Mouse (Mus musculus) hindbrain, embryonic 13.5 days (tissue): ENCODE results near the gene Inhbc. TPM values are rescaled to one million over a fixed set of nuclear protein-coding genes. Genes with fewer than 3 reads are reported as not detected.

Experiments used
- ATAC-seq: fragments of 200-750 bp; cut with Nextera tagmentation; 2 replicates; pipeline ENCODE4 v1.8.0; 2017; ENCODE audit warnings: moderate TSS enrichment; ENCODE audit not compliant: low FRiP score
- H3K27ac ChIP-seq: fragments of 300-500 bp; sonication (generic); 2 replicates; pipeline ENCODE4 v1.5.1; 2015; ENCODE audit warnings: inconsistent platforms, mild to moderate bottlenecking, moderate library complexity
- H3K27me3 ChIP-seq: fragments of 300-500 bp; sonication (generic); 2 replicates; pipeline ENCODE4 v1.6.1; 2015; ENCODE audit warnings: mild to moderate bottlenecking, inconsistent platforms
- H3K36me3 ChIP-seq: fragments of 300-500 bp; sonication (generic); 2 replicates; pipeline ENCODE4 v1.6.1; 2015; ENCODE audit warnings: mild to moderate bottlenecking, inconsistent platforms
- H3K4me1 ChIP-seq: fragments of 300-500 bp; sonication (generic); replicated peaks from 2 replicates; pipeline ENCODE4 v1.6.1; 2015; ENCODE audit warnings: inconsistent platforms
- H3K4me2 ChIP-seq: fragments of 300-500 bp; sonication (generic); 2 replicates; pipeline ENCODE4 v1.6.1; 2015; ENCODE audit warnings: inconsistent platforms, mild to moderate bottlenecking, moderate library complexity
- H3K4me3 ChIP-seq: fragments of 300-500 bp; sonication (generic); 2 replicates; pipeline ENCODE4 v1.5.1; 2015; ENCODE audit warnings: mild to moderate bottlenecking, inconsistent platforms
- H3K9ac ChIP-seq: fragments of 300-500 bp; sonication (generic); 2 replicates; pipeline ENCODE4 v1.6.1; 2015; ENCODE audit warnings: mild to moderate bottlenecking, inconsistent platforms
- H3K9me3 ChIP-seq: fragments of 300-500 bp; sonication (generic); 2 replicates; pipeline ENCODE4 v1.6.1; 2016; ENCODE audit warnings: inconsistent platforms
- WGBS: fragments of 180-500 bp; shearing (Covaris S2); methylation state at CpG from one replicate; pipeline ENCODE4 v1.1.7; 2015; 5-methylcytosine and 5-hydroxymethylcytosine counted together
- polyA plus RNA-seq: library from polyadenylated mRNA; unstranded; fragments of >200 nt; fragmentation: Nextera tagmentation; extraction: Ambion mirVana; gene quantifications from 2 replicates; pipeline ENCODE4 v1.2.1, GENCODE M21; 2015

Inhbc gene
- polyA plus RNA-seq, 1 experiment from 2014 or later = 0.09 TPM

- Histone ChIP-seq H3K27me3 (no peaks in the 10 kb centered on the region), H3K4me3 (no peak overlapping the region)
Measured at GRCm38 (mm10) chr10:127377700-127378099, 7.5 kb upstream of the Inhbc start.

GRCm38 (mm10) chr10:127371023-127371422 is 792 bp upstream of the Inhbc start:
- H3K4me2 ChIP-seq = no peak overlapping the region
- no peaks in the 10 kb centered on the region for H3K4me1 ChIP-seq
- no peak overlapping the region for H3K9ac ChIP-seq
- H3K27me3 ChIP-seq = no peaks in the 10 kb centered on the region
- no peaks in the 10 kb centered on the region for H3K9me3 ChIP-seq
- WGBS = 63% methylated on average over 2 of the region's 2 CpGs
- no peak for ATAC-seq
- no peak overlapping the region for H3K27ac ChIP-seq
- no peaks in the 10 kb centered on the region for H3K36me3 ChIP-seq
- no peak overlapping the region for H3K4me3 ChIP-seq

More at GRCm38 (mm10) chr10:127377700-127378099, 7.5 kb upstream of the Inhbc start:
- H3K36me3 ChIP-seq = no peaks in the 10 kb centered on the region
- WGBS = 79% methylated on average over 3 of the region's 3 CpGs
- H3K9me3 ChIP-seq = no peaks in the 10 kb centered on the region
- peaks cover 12% of the 10 kb centered on the region for H3K4me1 ChIP-seq
- H3K27ac ChIP-seq = no peak overlapping the region
- H3K4me2 ChIP-seq = no peak overlapping the region
- no peak for ATAC-seq
- no peak overlapping the region for H3K9ac ChIP-seq

GRCm38 (mm10) chr10:127368273-127368672 is 2.0 kb downstream of the Inhbc start:
- 68% methylated on average over 2 of the region's 2 CpGs for WGBS

GRCm38 (mm10) chr10:127367116-127367515 is 3.1 kb downstream of the Inhbc start:
- ATAC-seq = no peak
- Histone ChIP-seq H3K9ac (no peak overlapping the region), H3K4me2 (no peak overlapping the region), H3K9me3 (no peaks in the 10 kb centered on the region), H3K27me3 (no peaks in the 10 kb centered on the region), H3K4me1 (no peaks in the 10 kb centered on the region), H3K36me3 (no peaks in the 10 kb centered on the region), H3K4me3 (no peak overlapping the region), H3K27ac (no peak overlapping the region)
- WGBS = 76% methylated on average over 5 of the region's 5 CpGs

More at GRCm38 (mm10) chr10:127368273-127368672, 2.0 kb downstream of the Inhbc start:
- no peak overlapping the region for H3K4me2 ChIP-seq
- H3K36me3 ChIP-seq = no peaks in the 10 kb centered on the region
- no peak overlapping the region for H3K27ac ChIP-seq
- H3K4me1 ChIP-seq = no peaks in the 10 kb centered on the region
- no peak overlapping the region for H3K9ac ChIP-seq
- no peak overlapping the region for H3K4me3 ChIP-seq
- no peak for ATAC-seq
- H3K27me3 ChIP-seq = no peaks in the 10 kb centered on the region
- H3K9me3 ChIP-seq = no peaks in the 10 kb centered on the region

GRCm38 (mm10) chr10:127360714-127361113 is 9.5 kb downstream of the Inhbc start:
- Histone ChIP-seq H3K27me3 (no peaks in the 10 kb centered on the region), H3K27ac (no peak overlapping the region), H3K4me3 (no peak overlapping the region), H3K9ac (no peak overlapping the region), H3K36me3 (no peaks in the 10 kb centered on the region), H3K4me2 (no peak overlapping the region), H3K4me1 (no peaks in the 10 kb centered on the region), H3K9me3 (no peaks in the 10 kb centered on the region)
- WGBS = 86% methylated on average over 3 of the region's 3 CpGs
- no peak for ATAC-seq

GRCm38 (mm10) chr10:127355336-127355735 is 14.9 kb downstream of the Inhbc start:
- Histone ChIP-seq H3K4me1 (0 out of 2 replicates have a peak, but pooled peaks cover 9% of the 10 kb centered on the region), H3K27me3 (peaks cover 9% of the 10 kb centered on the region), H3K4me2 (no peak overlapping the region), H3K36me3 (no peaks in the 10 kb centered on the region), H3K9me3 (no peaks in the 10 kb centered on the region), H3K27ac (no peak overlapping the region), H3K4me3 (no peak overlapping the region), H3K9ac (no peak overlapping the region)
- 36% methylated on average over 10 of the region's 10 CpGs for WGBS
- ATAC-seq = no peak

- no peaks in the 10 kb centered on the region for H3K36me3 ChIP-seq
- 88% methylated on average over 18 of the region's 18 CpGs for WGBS
- 0 out of 2 replicates have a peak, but pooled peaks cover 9% of the 10 kb centered on the region for H3K4me1 ChIP-seq
- ATAC-seq = no peak
- no peaks in the 10 kb centered on the region for H3K9me3 ChIP-seq
- H3K27me3 ChIP-seq = peaks cover 9% of the 10 kb centered on the region
- no peak within 1 kb of the TSS for H3K9ac ChIP-seq
- H3K4me3 ChIP-seq = no peak within 1 kb of the TSS
- no peak within 1 kb of the TSS for H3K27ac ChIP-seq
- no peak within 1 kb of the TSS for H3K4me2 ChIP-seq
Measured at GRCm38 (mm10) chr10:127353909-127354895, 16.0 kb downstream of the Inhbc start, which contains the start of gene Inhbe. Gene Inhbe (minus strand): TSS chr10:127354411.

GRCm38 (mm10) chr10:127352766-127353165 is 17.5 kb downstream of the Inhbc start:
- H3K4me1 ChIP-seq = 0 out of 2 replicates have a peak, but pooled peaks cover 9% of the 10 kb centered on the region

GRCm38 (mm10) chr10:127352187-127352586 is 18.0 kb downstream of the Inhbc start:
- 0 out of 2 replicates have a peak, but pooled peaks cover 9% of the 10 kb centered on the region for H3K4me1 ChIP-seq
- ATAC-seq = no peak
- no peak overlapping the region for H3K4me2 ChIP-seq
- no peaks in the 10 kb centered on the region for H3K36me3 ChIP-seq
- 86% methylated on average over 9 of the region's 9 CpGs for WGBS
- H3K27ac ChIP-seq = no peak overlapping the region
- no peak overlapping the region for H3K9ac ChIP-seq
- H3K4me3 ChIP-seq = no peak overlapping the region
- no peaks in the 10 kb centered on the region for H3K9me3 ChIP-seq
- peaks cover 9% of the 10 kb centered on the region for H3K27me3 ChIP-seq

More at GRCm38 (mm10) chr10:127352766-127353165, 17.5 kb downstream of the Inhbc start:
- Histone ChIP-seq H3K9me3 (no peaks in the 10 kb centered on the region), H3K36me3 (no peaks in the 10 kb centered on the region), H3K27ac (no peak overlapping the region), H3K9ac (no peak overlapping the region), H3K4me2 (no peak overlapping the region), H3K4me3 (no peak overlapping the region), H3K27me3 (peaks cover 9% of the 10 kb centered on the region)
- ATAC-seq = no peak
- 89% methylated on average over 11 of the region's 11 CpGs for WGBS

GRCm38 (mm10) chr10:127351719-127352118 is 18.5 kb downstream of the Inhbc start:
- peaks cover 9% of the 10 kb centered on the region for H3K27me3 ChIP-seq
- H3K27ac ChIP-seq = no peak overlapping the region
- H3K4me1 ChIP-seq = 0 out of 2 replicates have a peak, but pooled peaks cover 9% of the 10 kb centered on the region
- H3K4me2 ChIP-seq = no peak overlapping the region
- no peaks in the 10 kb centered on the region for H3K9me3 ChIP-seq
- H3K4me3 ChIP-seq = no peak overlapping the region
- no peak for ATAC-seq
- no peaks in the 10 kb centered on the region for H3K36me3 ChIP-seq
- 71% methylated on average over 8 of the region's 8 CpGs for WGBS
- no peak overlapping the region for H3K9ac ChIP-seq

- Histone ChIP-seq H3K27ac (no peak overlapping the region), H3K9me3 (no peaks in the 10 kb centered on the region), H3K4me1 (0 out of 2 replicates have a peak, but pooled peaks cover 9% of the 10 kb centered on the region), H3K27me3 (peaks cover 9% of the 10 kb centered on the region), H3K4me2 (peak overlapping the region; percentile 49; the same call in 1 of the 2 replicates), H3K4me3 (no peak overlapping the region), H3K9ac (no peak overlapping the region), H3K36me3 (no peaks in the 10 kb centered on the region)
- ATAC-seq = no peak
- WGBS = 90% methylated on average over 8 of the region's 8 CpGs
Measured at GRCm38 (mm10) chr10:127351285-127351595, 19.0 kb downstream of the Inhbc start.

- no peaks in the 10 kb centered on the region for H3K9me3 ChIP-seq
- H3K4me1 ChIP-seq = 0 out of 2 replicates have a peak, but pooled peaks cover 9% of the 10 kb centered on the region
- H3K4me2 ChIP-seq = peak overlapping the region; percentile 49
- H3K27me3 ChIP-seq = peaks cover 9% of the 10 kb centered on the region
- H3K4me3 ChIP-seq = peak overlapping the region; percentile 24; the same call in 1 of the 2 replicates
- H3K9ac ChIP-seq = peak overlapping the region; percentile 51; the same call in 1 of the 2 replicates
- 12% methylated on average over 24 of the region's 24 CpGs for WGBS
- H3K36me3 ChIP-seq = no peaks in the 10 kb centered on the region
- peak; percentile 83 for ATAC-seq
- H3K27ac ChIP-seq = no peak overlapping the region
Measured at GRCm38 (mm10) chr10:127350594-127351284, 19.5 kb downstream of the Inhbc start.
